Mouse (Mus musculus) embryonic facial prominence, embryonic 12.5 days (tissue): ENCODE data around the gene Olfr1392. TPM values are rescaled to one million over a fixed set of nuclear protein-coding genes. Genes with fewer than 3 reads are reported as not detected.

Experiments
- ATAC-seq: fragments of 200-750 bp; cut with Nextera tagmentation; 2 replicates; pipeline ENCODE4 v1.8.0; 2017; ENCODE audit not compliant: insufficient number of reproducible peaks, insufficient read depth, low FRiP score, low TSS enrichment
- H3K27ac ChIP-seq: fragments of 300-500 bp; sonication (generic); 2 replicates; pipeline ENCODE4 v1.5.1; 2016; ENCODE audit warnings: mild to moderate bottlenecking
- H3K27me3 ChIP-seq: fragments of 300-500 bp; sonication (generic); 2 replicates; pipeline ENCODE4 v1.6.1; 2016; ENCODE audit warnings: mild to moderate bottlenecking, moderate library complexity
- H3K36me3 ChIP-seq: fragments of 300-500 bp; sonication (generic); 2 replicates; pipeline ENCODE4 v1.6.1; 2016; ENCODE audit warnings: mild to moderate bottlenecking
- H3K4me1 ChIP-seq: fragments of 300-500 bp; sonication (generic); 2 replicates; pipeline ENCODE4 v1.6.1; 2016
- H3K4me2 ChIP-seq: fragments of 300-500 bp; sonication (generic); replicated peaks from 2 replicates; pipeline ENCODE4 v1.6.1; 2016; ENCODE audit warnings: mild to moderate bottlenecking, moderate library complexity
- H3K4me3 ChIP-seq: fragments of 300-500 bp; sonication (generic); 2 replicates; pipeline ENCODE4 v1.5.1; 2016; ENCODE audit warnings: mild to moderate bottlenecking
- H3K9ac ChIP-seq: fragments of 300-500 bp; sonication (generic); 2 replicates; pipeline ENCODE4 v1.6.1; 2016; ENCODE audit warnings: mild to moderate bottlenecking, moderate library complexity
- H3K9me3 ChIP-seq: fragments of 300-500 bp; sonication (generic); 2 replicates; pipeline ENCODE4 v1.6.1; 2016; ENCODE audit warnings: mild to moderate bottlenecking, moderate library complexity
- WGBS: fragments of 180-500 bp; shearing (Covaris S2); methylation state at CpG from one replicate; pipeline ENCODE4 v1.1.7; 2016; 5-methylcytosine and 5-hydroxymethylcytosine counted together
- polyA plus RNA-seq: library from polyadenylated mRNA; unstranded; fragments of >200 nt; fragmentation: Nextera tagmentation; extraction: Ambion mirVana; gene quantifications from 2 replicates; pipeline ENCODE4 v1.2.1, GENCODE M21; 2016

Olfr1392 gene
- polyA plus RNA-seq, 1 experiment from 2014 or later, result not detected

DNA sequence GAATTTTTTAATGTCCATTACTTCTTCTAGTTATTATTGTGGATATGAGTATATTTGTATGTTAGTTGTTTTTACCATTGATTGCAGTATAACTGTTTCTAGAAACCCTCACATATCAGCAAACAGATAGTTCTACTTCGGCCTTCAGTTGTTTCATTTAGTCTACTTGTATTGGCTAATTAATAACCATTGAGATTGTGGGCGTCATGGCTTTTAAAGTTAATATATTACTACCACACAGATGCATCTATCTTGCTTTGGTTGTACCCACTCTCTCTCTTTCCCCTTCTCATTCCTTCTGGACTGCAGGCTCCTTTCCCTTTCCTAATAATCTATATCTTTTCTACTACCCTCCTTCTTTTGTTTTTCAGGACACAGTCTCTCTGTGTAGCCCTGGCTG lies 25.8 kb upstream of the Olfr1392 start:
- 90% methylated on average over 2 of the region's 2 CpGs for WGBS
- Histone ChIP-seq H3K4me2 (no peak overlapping the region), H3K27me3 (no peaks in the 10 kb centered on the region), H3K27ac (no peak overlapping the region), H3K9ac (no peak overlapping the region), H3K36me3 (peaks cover 38% of the 10 kb centered on the region), H3K4me3 (no peak overlapping the region), H3K4me1 (no peaks in the 10 kb centered on the region), H3K9me3 (no peaks in the 10 kb centered on the region)
- ATAC-seq, result no peak

GRCm38 (mm10) chr11:49259829-49260228 lies 25.3 kb upstream of the Olfr1392 start:
- ATAC-seq, result no peak
- H3K27me3 ChIP-seq, result no peaks in the 10 kb centered on the region
- H3K4me2 ChIP-seq, result no peak overlapping the region
- H3K27ac ChIP-seq, result no peak overlapping the region
- no peak overlapping the region for H3K4me3 ChIP-seq
- H3K9ac ChIP-seq, result no peak overlapping the region
- H3K9me3 ChIP-seq, result no peaks in the 10 kb centered on the region
- 74% methylated on average over 1 of the region's 1 CpGs for WGBS
- peaks cover 33% of the 10 kb centered on the region for H3K36me3 ChIP-seq
- H3K4me1 ChIP-seq, result no peaks in the 10 kb centered on the region

DNA sequence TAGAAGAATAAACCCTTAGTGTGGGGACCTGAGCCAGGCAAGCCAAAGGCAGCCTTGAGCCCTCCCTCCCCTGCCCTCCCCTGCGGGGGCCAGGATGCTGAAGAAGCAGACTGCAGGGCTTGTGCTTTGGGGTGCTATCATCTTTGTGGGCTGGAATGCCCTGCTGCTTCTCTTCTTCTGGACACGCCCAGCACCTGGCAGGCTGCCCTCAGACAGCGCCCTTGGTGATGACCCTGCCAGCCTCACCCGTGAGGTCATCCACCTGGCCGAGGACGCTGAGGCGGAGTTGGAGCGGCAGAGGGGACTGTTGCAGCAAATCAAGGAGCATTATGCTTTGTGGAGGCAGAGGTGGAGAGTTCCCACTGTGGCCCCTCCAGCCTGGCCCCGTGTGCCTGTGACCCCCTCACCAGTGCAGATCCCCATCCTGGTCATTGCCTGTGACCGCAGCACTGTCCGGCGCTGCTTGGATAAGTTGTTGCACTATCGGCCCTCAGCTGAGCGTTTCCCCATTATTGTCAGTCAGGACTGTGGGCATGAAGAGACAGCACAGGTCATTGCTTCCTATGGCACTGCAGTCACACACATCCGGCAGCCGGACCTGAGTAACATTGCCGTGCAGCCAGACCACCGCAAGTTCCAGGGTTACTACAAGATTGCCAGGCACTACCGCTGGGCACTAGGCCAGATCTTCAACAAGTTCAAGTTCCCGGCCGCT lies 24.3 kb upstream of the Olfr1392 start:
- H3K9ac ChIP-seq, result no peak overlapping the region

GRCm38 (mm10) chr11:49261313-49261855 lies 23.7 kb upstream of the Olfr1392 start:
- Histone ChIP-seq H3K4me3 (no peak overlapping the region), H3K4me1 (no peaks in the 10 kb centered on the region), H3K36me3 (peaks cover 34% of the 10 kb centered on the region), H3K9me3 (no peaks in the 10 kb centered on the region), H3K27me3 (no peaks in the 10 kb centered on the region), H3K4me2 (no peak overlapping the region), H3K9ac (no peak overlapping the region), H3K27ac (no peak overlapping the region)
- no peak for ATAC-seq
- WGBS, result 90% methylated on average over 14 of the region's 14 CpGs

More for the DNA sequence above, 24.3 kb upstream of the Olfr1392 start:
- no peak for ATAC-seq
- no peaks in the 10 kb centered on the region for H3K4me1 ChIP-seq
- H3K4me2 ChIP-seq, result no peak overlapping the region
- H3K27me3 ChIP-seq, result no peaks in the 10 kb centered on the region
- WGBS, result 95% methylated on average over 21 of the region's 21 CpGs
- H3K9me3 ChIP-seq, result no peaks in the 10 kb centered on the region
- H3K36me3 ChIP-seq, result peaks cover 34% of the 10 kb centered on the region
- H3K27ac ChIP-seq, result no peak overlapping the region
- H3K4me3 ChIP-seq, result no peak overlapping the region

- ATAC-seq, result no peak
- Histone ChIP-seq H3K4me3 (no peak overlapping the region), H3K9ac (no peak overlapping the region), H3K9me3 (no peaks in the 10 kb centered on the region), H3K4me2 (no peak overlapping the region), H3K36me3 (peaks cover 29% of the 10 kb centered on the region), H3K27me3 (no peaks in the 10 kb centered on the region), H3K27ac (no peak overlapping the region), H3K4me1 (no peaks in the 10 kb centered on the region)
- WGBS, result 92% methylated on average over 5 of the region's 5 CpGs
These were observed 22.8 kb upstream of the Olfr1392 start for GRCm38 (mm10) chr11:49262286-49262685.

GRCm38 (mm10) chr11:49263149-49263548 lies 21.9 kb upstream of the Olfr1392 start:
- no peak overlapping the region for H3K9ac ChIP-seq
- H3K4me1 ChIP-seq, result no peaks in the 10 kb centered on the region
- no peaks in the 10 kb centered on the region for H3K9me3 ChIP-seq
- H3K27me3 ChIP-seq, result no peaks in the 10 kb centered on the region
- WGBS, result 96% methylated on average over 6 of the region's 6 CpGs
- ATAC-seq, result no peak
- H3K4me2 ChIP-seq, result no peak overlapping the region
- no peak overlapping the region for H3K4me3 ChIP-seq
- peaks cover 29% of the 10 kb centered on the region for H3K36me3 ChIP-seq
- H3K27ac ChIP-seq, result no peak overlapping the region

DNA sequence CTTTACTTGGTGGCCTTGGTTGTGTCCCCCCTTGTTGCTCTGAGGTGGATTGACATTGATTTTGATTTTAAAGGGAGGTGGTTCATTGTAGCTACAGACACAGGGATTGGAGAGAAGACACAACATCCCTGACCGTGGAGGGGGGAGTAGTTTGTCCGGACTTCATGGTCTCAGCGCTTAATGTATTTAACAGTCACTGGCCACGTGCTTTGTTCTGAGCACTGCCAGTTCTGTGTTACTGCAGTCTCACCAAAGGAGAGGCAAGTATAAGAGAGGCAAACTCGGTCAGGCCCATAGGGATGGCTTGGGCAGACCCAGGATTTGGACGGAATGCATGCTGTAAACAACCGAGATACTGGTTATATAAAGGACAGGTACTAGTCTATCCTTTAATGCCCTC lies 21.0 kb upstream of the Olfr1392 start:
- WGBS, result 92% methylated on average over 7 of the region's 7 CpGs
- Histone ChIP-seq H3K27ac (no peak overlapping the region), H3K36me3 (peaks cover 29% of the 10 kb centered on the region), H3K9ac (no peak overlapping the region), H3K4me1 (no peaks in the 10 kb centered on the region), H3K4me3 (no peak overlapping the region), H3K4me2 (no peak overlapping the region), H3K27me3 (no peaks in the 10 kb centered on the region), H3K9me3 (no peaks in the 10 kb centered on the region)
- no peak for ATAC-seq

DNA sequence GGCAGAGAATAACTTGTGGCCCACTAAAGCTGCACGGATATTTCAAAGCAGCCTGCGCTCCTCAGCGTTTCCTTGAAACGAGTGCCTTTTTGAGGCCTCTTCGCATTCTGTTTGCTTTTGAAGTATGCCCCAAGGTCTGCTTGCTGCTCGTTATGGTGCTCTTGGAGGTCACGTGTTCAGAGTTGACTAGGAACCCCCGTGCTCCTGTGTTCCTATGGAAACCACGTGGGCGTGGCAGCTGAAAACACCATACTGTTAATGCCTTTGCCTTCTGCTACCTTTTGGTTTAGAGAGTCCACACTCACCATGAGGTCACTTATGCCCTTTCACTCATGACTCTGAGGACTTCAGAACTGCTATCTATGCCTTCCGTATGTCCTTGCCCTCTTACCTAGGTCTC lies 20.5 kb upstream of the Olfr1392 start:
- ATAC-seq, result no peak
- H3K27me3 ChIP-seq, result no peaks in the 10 kb centered on the region
- whole genome bisulfite sequencing, result 83% methylated on average over 11 of the region's 11 CpGs
- H3K27ac ChIP-seq, result no peak overlapping the region
- H3K4me1 ChIP-seq, result no peaks in the 10 kb centered on the region
- peaks cover 29% of the 10 kb centered on the region for H3K36me3 ChIP-seq
- H3K4me3 ChIP-seq, result no peak overlapping the region
- H3K4me2 ChIP-seq, result no peak overlapping the region
- H3K9me3 ChIP-seq, result no peaks in the 10 kb centered on the region
- H3K9ac ChIP-seq, result no peak overlapping the region

- Histone ChIP-seq H3K4me3 (no peak overlapping the region), H3K4me2 (no peak overlapping the region), H3K27ac (no peak overlapping the region), H3K27me3 (no peaks in the 10 kb centered on the region), H3K36me3 (peaks cover 29% of the 10 kb centered on the region), H3K4me1 (no peaks in the 10 kb centered on the region), H3K9me3 (no peaks in the 10 kb centered on the region), H3K9ac (no peak overlapping the region)
- no peak for ATAC-seq
- 88% methylated on average over 8 of the region's 8 CpGs for WGBS
These were observed 20.0 kb upstream of the Olfr1392 start for GRCm38 (mm10) chr11:49265101-49265500.

DNA sequence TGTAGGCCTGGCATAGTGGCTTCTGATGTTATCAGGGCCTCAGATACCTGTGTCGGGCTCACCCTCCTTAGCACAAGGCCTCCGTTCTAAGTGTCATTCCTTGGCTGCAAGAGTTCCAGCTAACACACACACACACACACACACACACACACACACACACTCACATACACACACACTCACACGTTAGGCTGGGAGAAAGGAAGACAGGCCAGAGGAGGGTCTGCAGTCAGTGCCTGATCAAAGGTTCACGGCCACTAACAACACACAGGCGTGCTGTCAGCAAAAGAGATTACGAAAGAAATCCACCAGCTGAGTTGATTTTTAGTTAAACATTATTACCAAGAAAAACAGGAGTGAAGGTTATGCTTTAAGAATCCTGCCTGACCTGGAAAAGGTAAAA lies 18.4 kb upstream of the Olfr1392 start:
- Histone ChIP-seq H3K4me1 (no peaks in the 10 kb centered on the region), H3K9ac (no peak overlapping the region), H3K27me3 (no peaks in the 10 kb centered on the region), H3K4me2 (no peak overlapping the region), H3K9me3 (no peaks in the 10 kb centered on the region), H3K4me3 (no peak overlapping the region), H3K36me3 (peaks cover 16% of the 10 kb centered on the region), H3K27ac (no peak overlapping the region)
- no peak for ATAC-seq
- 72% methylated on average over 6 of the region's 6 CpGs for WGBS

- 87% methylated on average over 10 of the region's 10 CpGs for WGBS
- H3K4me2 ChIP-seq, result no peak overlapping the region
- H3K36me3 ChIP-seq, result peaks cover 9% of the 10 kb centered on the region
- no peaks in the 10 kb centered on the region for H3K27me3 ChIP-seq
- no peak overlapping the region for H3K27ac ChIP-seq
- H3K4me3 ChIP-seq, result no peak overlapping the region
- H3K9ac ChIP-seq, result no peak overlapping the region
- ATAC-seq, result no peak
- no peaks in the 10 kb centered on the region for H3K4me1 ChIP-seq
- H3K9me3 ChIP-seq, result no peaks in the 10 kb centered on the region
These were observed 17.8 kb upstream of the Olfr1392 start for GRCm38 (mm10) chr11:49267316-49267715.

DNA sequence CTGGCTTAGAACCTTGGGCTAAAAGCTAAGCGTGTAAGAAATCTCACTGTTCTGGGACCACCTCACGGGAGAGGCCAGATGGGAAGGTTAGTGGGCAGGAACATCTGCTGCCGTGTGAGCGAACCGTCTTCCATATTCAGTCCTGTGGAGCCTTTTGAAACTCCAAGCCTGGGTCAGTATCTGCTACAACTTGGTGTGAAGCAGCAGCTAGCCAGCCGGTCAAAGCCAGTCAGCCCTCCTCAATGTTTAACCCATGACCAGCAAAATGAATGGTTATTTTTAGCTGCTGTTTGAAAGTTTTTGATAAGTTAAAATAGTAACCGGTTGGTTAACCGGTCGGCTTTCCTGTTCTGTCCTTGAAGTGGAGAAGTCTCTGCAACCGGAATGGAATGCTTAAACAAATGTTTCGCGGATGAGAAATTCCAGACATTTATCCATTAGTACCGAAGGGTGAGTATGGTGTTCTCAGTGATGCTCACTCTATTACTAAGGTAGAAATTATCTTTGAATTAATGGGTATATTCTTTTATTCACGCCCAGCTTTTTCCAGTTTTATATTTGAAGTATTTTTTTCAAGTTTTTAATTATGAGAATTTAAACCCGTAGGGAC lies 17.0 kb upstream of the Olfr1392 start:
- Histone ChIP-seq H3K27me3 (no peaks in the 10 kb centered on the region), H3K9ac (no peak overlapping the region), H3K4me3 (no peak overlapping the region), H3K4me1 (no peaks in the 10 kb centered on the region), H3K36me3 (peaks cover 5% of the 10 kb centered on the region; the same call in 1 of the 2 replicates), H3K4me2 (no peak overlapping the region), H3K9me3 (no peaks in the 10 kb centered on the region), H3K27ac (no peak overlapping the region)
- WGBS, result 85% methylated on average over 15 of the region's 15 CpGs
- no peak for ATAC-seq
